Mouse (Mus musculus) hindbrain, embryonic 16.5 days (tissue): ENCODE results near the gene Arhgap17. TPM values are rescaled to one million over a fixed set of nuclear protein-coding genes. Genes with fewer than 3 reads are reported as not detected.

Experiments
- polyA plus RNA-seq: library from polyadenylated mRNA; unstranded; fragments of >200 nt; fragmentation: Nextera tagmentation; extraction: Ambion mirVana; gene quantifications from 2 replicates; pipeline ENCODE4 v1.2.1, GENCODE M21; 2015

Arhgap17 gene
- polyA plus RNA-seq, 1 experiment from 2014 or later, result 8.8 TPM

Other genes starting within 250 kb of the Arhgap17 start
- gene Tnrc6a, start 246.0 kb downstream of the Arhgap17 start, polyA plus RNA-seq, result 37.3 and 38.8 TPM in 2 replicates
- gene Slc5a11, start 155.1 kb downstream of the Arhgap17 start, polyA plus RNA-seq, result 0.32 and 0.50 TPM in 2 replicates
- 104 and 112 TPM in 2 replicates for gene Lcmt1, start 131 bp downstream of the Arhgap17 start, polyA plus RNA-seq
- not detected in 2 replicates for gene Aqp8, start 92.4 kb upstream of the Arhgap17 start, polyA plus RNA-seq
- 10.4 and 10.6 TPM in 2 replicates for gene Zkscan2, start 130.5 kb upstream of the Arhgap17 start, polyA plus RNA-seq